8 mouse cellular contexts compared by ENCODE assay signal in the genomic region with DNA sequence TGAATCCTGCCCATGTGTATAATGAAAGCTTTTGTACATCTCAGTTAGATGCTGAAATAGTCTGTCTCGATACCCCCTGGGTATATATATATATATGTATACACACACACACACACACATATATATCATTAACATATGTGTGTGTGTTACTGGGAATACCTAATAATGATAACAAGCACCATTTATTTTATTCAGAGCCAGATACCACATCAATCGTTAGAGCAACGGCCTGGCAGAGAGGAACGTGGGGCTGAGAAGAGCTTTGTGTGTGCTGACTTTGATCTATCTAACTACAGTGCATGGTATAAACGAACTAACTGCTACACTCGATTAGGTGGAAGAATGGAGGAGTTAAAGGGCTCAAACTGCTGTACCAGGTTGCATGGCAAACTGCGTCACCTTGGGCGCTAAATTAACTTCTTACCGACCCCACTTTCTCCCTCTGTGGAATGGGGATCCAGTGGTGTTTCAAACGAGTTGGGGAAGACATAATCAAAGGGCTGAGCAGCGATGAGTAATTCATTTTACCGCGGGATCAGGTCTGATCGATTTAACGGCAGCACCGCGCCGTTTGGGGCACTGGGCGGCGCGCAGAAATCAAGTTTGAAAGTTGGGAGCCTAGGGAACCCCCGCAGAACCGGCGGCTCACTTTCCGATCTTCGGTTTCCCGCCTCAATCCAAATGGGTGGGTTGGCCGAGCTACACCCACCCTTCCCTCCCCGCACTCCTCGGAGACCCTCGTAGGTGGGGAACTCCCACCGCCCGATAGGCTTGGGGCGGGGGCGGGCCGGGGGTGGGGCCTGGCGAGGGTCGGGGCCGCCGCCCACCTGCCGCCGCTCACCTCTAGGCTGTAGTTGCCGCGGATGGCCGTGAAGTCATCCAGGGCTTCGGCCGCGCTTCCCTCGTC. TPM values are rescaled to one million over a fixed set of nuclear protein-coding genes. Genes with fewer than 3 reads are reported as not detected.
DNase-seq lines count a peak whose midpoint lies in the region; ATAC-seq and TF ChIP-seq lines count a peak whose summit lies in the region.

No protein-coding gene starts in this region.

- DNase-seq in cerebellum, adult 9-11 months = peak; percentile 36
- DNase-seq in cerebellum, adult 11-12 months = no peak
- peak; percentile 82 for DNase-seq in MEL (ENCODE audit: low read depth, low spot score)
- no peak for DNase-seq in embryonic facial prominence, embryonic 10.5 days (ENCODE audit: low spot score)
- DNase-seq in hindbrain, embryonic 10.5 days (ENCODE audit: low spot score) = no peak
- peak; percentile 5 for DNase-seq in left cerebral cortex, adult 8-10 months (ENCODE audit: low spot score in 2 of 2)
- DNase-seq in spleen, postnatal 4 days (ENCODE audit: low spot score in 2 of 2) = peak; percentile 63 to 78

- no peak for TF ChIP-seq EP300 in MEL (IDR thresholded peaks at IDR 0.05; ENCODE audit: low read depth in 1 of 2, low read length in 2 of 2)

- peaks cover 12 to 19% of the 10 kb centered on the region in 2 experiments for H3K36me3 ChIP-seq in MEL (ENCODE audit: control insufficient read depth in 1 of 2, insufficient read depth in 2 of 2, low read length in 2 of 2)
- H3K36me3 ChIP-seq in embryonic facial prominence, embryonic 10.5 days (replicated peaks) = peaks cover 33% of the 10 kb centered on the region
- H3K36me3 ChIP-seq in hindbrain, embryonic 10.5 days = peaks cover 36% of the 10 kb centered on the region

- peaks cover 4 to 9% of the 10 kb centered on the region in 2 experiments for H3K4me1 ChIP-seq in MEL (ENCODE audit: control insufficient read depth in 1 of 2, insufficient read depth in 2 of 2, low read length in 2 of 2)
- peaks cover 26% of the 10 kb centered on the region for H3K4me1 ChIP-seq in embryonic facial prominence, embryonic 10.5 days
- H3K4me1 ChIP-seq in hindbrain, embryonic 10.5 days (replicated peaks) = peaks cover 30% of the 10 kb centered on the region

- peak overlapping the region; percentile 64 to 89 for H3K4me3 ChIP-seq in MEL (ENCODE audit: control insufficient read depth in 1 of 2, insufficient read depth in 1 of 2, low read depth in 2 of 2, low read length in 2 of 2)
- peak overlapping the region; percentile 79 for H3K4me3 ChIP-seq in embryonic facial prominence, embryonic 10.5 days
- peak overlapping the region; percentile 82 for H3K4me3 ChIP-seq in hindbrain, embryonic 10.5 days

- TF ChIP-seq RAD21 in MEL (IDR thresholded peaks at IDR 0.05; ENCODE audit: low read depth, low read length) = no peak; the same call in 1 of the 2 replicates

- H3K79me2 ChIP-seq in MEL (ENCODE audit: control insufficient read depth, insufficient read depth, low read length, poor library complexity) = peaks cover 16% of the 10 kb centered on the region

- TF ChIP-seq POLR2A in MEL (IDR thresholded peaks at IDR 0.05; ENCODE audit: control insufficient read depth in 1 of 2, insufficient read depth in 1 of 2, low read depth in 1 of 2, low read length in 2 of 2, poor library complexity in 1 of 2) = peak in 1 of 2 experiments; percentile 45; a peak in 3 of 4 replicates

- H3K9me3 ChIP-seq in MEL (replicated peaks; ENCODE audit: insufficient read depth, low read length) = no peaks in the 10 kb centered on the region
- H3K9me3 ChIP-seq in embryonic facial prominence, embryonic 10.5 days = peaks cover 12% of the 10 kb centered on the region; the same call in 1 of the 2 replicates
- peaks cover 6% of the 10 kb centered on the region for H3K9me3 ChIP-seq in hindbrain, embryonic 10.5 days

- WGBS in embryonic facial prominence, embryonic 10.5 days = 2% methylated on average over 49 of the region's 49 CpGs
- whole genome bisulfite sequencing in hindbrain, embryonic 10.5 days = 1% methylated on average over 49 of the region's 49 CpGs

- TF ChIP-seq CTCF in MEL (IDR thresholded peaks at IDR 0.05 in 2 of 3, conservative IDR thresholded peaks at IDR 0.05 in 1 of 3; ENCODE audit: control insufficient read depth in 1 of 3, insufficient read depth in 1 of 3, low read depth in 2 of 3, low read length in 3 of 3, poor library complexity in 1 of 3, severe bottlenecking in 1 of 3) = peak in 1 of 3 experiments; percentile 28; a peak in 2 of 6 replicates

- ATAC-seq in megakaryocyte progenitor cell, adult 5-6 weeks (replicated peaks; ENCODE audit: poor library complexity) = peak; percentile 37

- H3K27me3 ChIP-seq in MEL (ENCODE audit: control insufficient read depth in 1 of 2, insufficient read depth in 2 of 2, low read length in 2 of 2) = no peaks in the 10 kb centered on the region
- H3K27me3 ChIP-seq in embryonic facial prominence, embryonic 10.5 days (replicated peaks; ENCODE audit: low read depth, poor library complexity, severe bottlenecking) = no peaks in the 10 kb centered on the region
- H3K27me3 ChIP-seq in hindbrain, embryonic 10.5 days (ENCODE audit: insufficient read depth, poor library complexity, severe bottlenecking) = no peaks in the 10 kb centered on the region

- peak overlapping the region; percentile 95 for H3K9ac ChIP-seq in MEL (ENCODE audit: control insufficient read depth, low read depth, low read length, poor library complexity, severe bottlenecking)

- peak overlapping the region; percentile 74 for H3K27ac ChIP-seq in MEL (ENCODE audit: control insufficient read depth, low read depth, low read length)
- H3K27ac ChIP-seq in embryonic facial prominence, embryonic 10.5 days (replicated peaks) = peak overlapping the region; percentile 99
- H3K27ac ChIP-seq in hindbrain, embryonic 10.5 days = peak overlapping the region; percentile 100

TF ChIP-seq in MEL, 35 proteins besides CTCF, POLR2A, EP300 and RAD21:
- no peak for TF ChIP-seq RCOR1 (IDR thresholded peaks at IDR 0.05; ENCODE audit: low read depth, low read length)
- 0 out of 2 replicates have a peak, but pooled peaks have one; percentile 4 for TF ChIP-seq BHLHE40 (IDR thresholded peaks at IDR 0.05; ENCODE audit: borderline replicate concordance, low read depth, low read length)
- TF ChIP-seq JUND (IDR thresholded peaks at IDR 0.05; ENCODE audit: low read depth, low read length) = no peak
- no peak for TF ChIP-seq MYB (IDR thresholded peaks at IDR 0.05; ENCODE audit: low read depth, low read length)
- TF ChIP-seq ZNF384 (IDR thresholded peaks at IDR 0.05; ENCODE audit: low read depth, low read length) = no peak
- TF ChIP-seq NELFE (IDR thresholded peaks at IDR 0.05; ENCODE audit: low read depth, low read length) = peak; percentile 27; the same call in 1 of the 2 replicates
- TF ChIP-seq TAL1 (IDR thresholded peaks at IDR 0.05; ENCODE audit: low read length) = no peak
- peak; percentile 69 for TF ChIP-seq SIN3A (IDR thresholded peaks at IDR 0.05; ENCODE audit: low read length)
- peak; percentile 64; the same call in 1 of the 2 replicates for TF ChIP-seq CHD1 (IDR thresholded peaks at IDR 0.05; ENCODE audit: low read depth, low read length)
- no peak for TF ChIP-seq ZKSCAN1 (IDR thresholded peaks at IDR 0.05; ENCODE audit: low read depth, low read length)
- TF ChIP-seq TCF12 (IDR thresholded peaks at IDR 0.05; ENCODE audit: low read depth, low read length) = no peak
- 0 out of 2 replicates have a peak, but pooled peaks have one; percentile 17 for TF ChIP-seq ETS1 (IDR thresholded peaks at IDR 0.05; ENCODE audit: low read depth, low read length)
- TF ChIP-seq TBP (IDR thresholded peaks at IDR 0.05; ENCODE audit: low read depth, low read length) = peak; percentile 35; the same call in 1 of the 2 replicates
- TF ChIP-seq MAX (IDR thresholded peaks at IDR 0.05; ENCODE audit: low read length) = peak; percentile 16
- 0 out of 2 replicates have a peak, but pooled peaks have one; percentile 9 for TF ChIP-seq E2F4 (IDR thresholded peaks at IDR 0.05; ENCODE audit: borderline replicate concordance, low read depth, low read length)
- no peak for TF ChIP-seq POLR2AphosphoS2 (IDR thresholded peaks at IDR 0.05; ENCODE audit: low read length)
- TF ChIP-seq MYC (IDR thresholded peaks at IDR 0.05; ENCODE audit: low read depth, low read length) = 0 out of 2 replicates have a peak, but pooled peaks have one; percentile 37
- no peak for TF ChIP-seq CHD2 (IDR thresholded peaks at IDR 0.05; ENCODE audit: low read length)
- peak; percentile 58 for TF ChIP-seq MXI1 (IDR thresholded peaks at IDR 0.05; ENCODE audit: low read depth, low read length)
- TF ChIP-seq ZMIZ1 (IDR thresholded peaks at IDR 0.05; ENCODE audit: low read depth, low read length) = 0 out of 2 replicates have a peak, but pooled peaks have one; percentile 15
- 0 out of 2 replicates have a peak, but pooled peaks have one; percentile 11 for TF ChIP-seq ELF1 (IDR thresholded peaks at IDR 0.05; ENCODE audit: low read depth, low read length)

RNA-seq across cellular contexts. Expression of a gene that starts 0.6 kb away (rescaled TPM):
- 14.8 and 17.8 TPM in 2 replicates for total RNA-seq in MEL (2012; rRNA removed)
- 10 to 100 TPM in 1 of 2 experiments, not detected in 1; 18.1 TPM for polyA plus RNA-seq in MEL (2012; ENCODE audit: insufficient read depth in 1 of 2, insufficient read length in 2 of 2, low read depth in 1 of 2, low replicate concordance in 2 of 2, missing spikeins in 1 of 2)
- polyA plus RNA-seq in embryonic facial prominence, embryonic 10.5 days (2016; fragmentation: Nextera tagmentation; extraction: Ambion mirVana) = 21.4 and 23.7 TPM in 2 replicates
- 22.9 and 28.1 TPM in 2 replicates for polyA plus RNA-seq in hindbrain, embryonic 10.5 days (2016; fragmentation: Nextera tagmentation; extraction: Ambion mirVana)
- 1 to 10 TPM; 1.5 to 2.2 (median 1.9) TPM for total RNA-seq in left cerebral cortex, adult 8-10 months (2022)
- 78.8 and 85.2 TPM in 2 replicates for total RNA-seq in megakaryocyte progenitor cell, adult 5-6 weeks (2015)
- 74.0 and 89.5 TPM in 2 replicates for total RNA-seq in megakaryocyte progenitor cell, adult 5-6 weeks (2017)

Comparison
In these comparisons a context has a peak if more than half of its experiments do, and no peak if none do; other contexts are left out.
1. DNase-seq: peak in cerebellum, adult 9-11 months (single experiment), MEL (single experiment), left cerebral cortex, adult 8-10 months (2 of 2) and spleen, postnatal 4 days (2 of 2); none in cerebellum, adult 11-12 months (single experiment), embryonic facial prominence, embryonic 10.5 days (single experiment) and hindbrain, embryonic 10.5 days (single experiment).
2. Peak in every context shown above with its lines, with median percentiles within 50 percentile points of each other: H3K27ac ChIP-seq and H3K4me3 ChIP-seq.